Comparison of ENCODE assay signal across 10 mouse cellular contexts in genomic region chr12:82617682-82618370, GRCm38 (mm10). TPM values are rescaled to one million over a fixed set of nuclear protein-coding genes. Genes with fewer than 3 reads are reported as not detected.
DNase-seq lines count a peak whose midpoint lies in the region; ATAC-seq lines count a peak whose summit lies in the region.
"Had no signal": no experiment of that assay in that cellular context is flagged by ENCODE, and none has a peak within 500 bp of the region (broad histone marks: within the 10 kb centered on the region; RNA-seq: fewer than 3 reads in every experiment).

No protein-coding gene starts in this region.

- H3K27me3 ChIP-seq in heart, embryonic 14.5 days (ENCODE audit: control insufficient read depth, insufficient read depth, low read length), result peaks cover 5% of the 10 kb centered on the region; the same call in 1 of the 2 replicates
- H3K27me3 ChIP-seq in hindbrain, embryonic 12.5 days, result peaks cover 46% of the 10 kb centered on the region
- H3K27me3 ChIP-seq in midbrain, embryonic 12.5 days, result peaks cover 44% of the 10 kb centered on the region
- H3K27me3 ChIP-seq: CH12.LX had no signal

- H3K9me3 ChIP-seq in heart, embryonic 14.5 days (ENCODE audit: control insufficient read depth, low read length), result no peaks in the 10 kb centered on the region
- H3K9me3 ChIP-seq in hindbrain, embryonic 12.5 days (replicated peaks), result no peaks in the 10 kb centered on the region
- H3K9me3 ChIP-seq in midbrain, embryonic 12.5 days, result no peaks in the 10 kb centered on the region

- ATAC-seq in heart, embryonic 14.5 days (ENCODE audit: insufficient number of reproducible peaks, insufficient read depth, low FRiP score, low read depth), result no peak
- ATAC-seq in hindbrain, embryonic 12.5 days (ENCODE audit: low FRiP score), result no peak
- ATAC-seq in midbrain, embryonic 12.5 days (ENCODE audit: low FRiP score, low read depth), result no peak

- peak overlapping the region; percentile 55 to 78 for H3K4me3 ChIP-seq in heart, embryonic 14.5 days (ENCODE audit: control insufficient read depth in 1 of 2, insufficient read depth in 1 of 2, low read depth in 1 of 2, low read length in 2 of 2)
- H3K4me3 ChIP-seq in brown adipose tissue, adult 24 weeks (ENCODE audit: insufficient read depth, low read depth, low read length), result peak overlapping the region; percentile 58
- H3K4me3 ChIP-seq in hindbrain, embryonic 12.5 days, result peak overlapping the region; percentile 58
- peak overlapping the region; percentile 66 for H3K4me3 ChIP-seq in midbrain, embryonic 12.5 days

- peak overlapping the region in 1 of 2 experiments; percentile 15; a peak in 1 of 4 replicates for H3K27ac ChIP-seq in heart, embryonic 14.5 days (replicated peaks in 1 of 2; ENCODE audit: control insufficient read depth in 1 of 2, insufficient read depth in 1 of 2, low read depth in 2 of 2, low read length in 2 of 2)
- H3K27ac ChIP-seq in brown adipose tissue, adult 24 weeks (replicated peaks; ENCODE audit: low read depth, low read length), result no peak overlapping the region
- H3K27ac ChIP-seq in hindbrain, embryonic 12.5 days, result no peak overlapping the region
- no peak overlapping the region for H3K27ac ChIP-seq in midbrain, embryonic 12.5 days (replicated peaks)

- 22% methylated on average over 20 of the region's 20 CpGs for WGBS in heart, embryonic 14.5 days
- WGBS in hindbrain, embryonic 12.5 days, result 24% methylated on average over 20 of the region's 20 CpGs
- 18% methylated on average over 20 of the region's 20 CpGs for WGBS in midbrain, embryonic 12.5 days

- no peaks in the 10 kb centered on the region for H3K36me3 ChIP-seq in heart, embryonic 14.5 days (ENCODE audit: control insufficient read depth, insufficient read depth, low read length)
- H3K36me3 ChIP-seq in hindbrain, embryonic 12.5 days, result no peaks in the 10 kb centered on the region
- no peaks in the 10 kb centered on the region for H3K36me3 ChIP-seq in midbrain, embryonic 12.5 days

- H3K4me2 ChIP-seq in heart, embryonic 14.5 days (ENCODE audit: low read length), result peak overlapping the region; percentile 76
- peak overlapping the region; percentile 69 for H3K4me2 ChIP-seq in hindbrain, embryonic 12.5 days (replicated peaks)
- peak overlapping the region; percentile 94 for H3K4me2 ChIP-seq in midbrain, embryonic 12.5 days (replicated peaks)

- H3K4me1 ChIP-seq in heart, embryonic 14.5 days (ENCODE audit: control insufficient read depth in 2 of 2, insufficient read depth in 2 of 2, low read length in 2 of 2), result peaks cover 10% of the 10 kb centered on the region in 2 experiments
- H3K4me1 ChIP-seq in brown adipose tissue, adult 24 weeks (ENCODE audit: control insufficient read depth, insufficient read depth, insufficient read length, low read length), result no peaks in the 10 kb centered on the region
- H3K4me1 ChIP-seq in hindbrain, embryonic 12.5 days, result peaks cover 13% of the 10 kb centered on the region
- peaks cover 11% of the 10 kb centered on the region for H3K4me1 ChIP-seq in midbrain, embryonic 12.5 days

- peak overlapping the region; percentile 79 for H3K9ac ChIP-seq in heart, embryonic 14.5 days (ENCODE audit: low read length)
- peak overlapping the region; percentile 65 for H3K9ac ChIP-seq in hindbrain, embryonic 12.5 days
- H3K9ac ChIP-seq in midbrain, embryonic 12.5 days (replicated peaks), result peak overlapping the region; percentile 71; the same call in 1 of the 2 replicates

- no peak for DNase-seq in heart, postnatal 14 days
- no peak for DNase-seq in gastrocnemius, postnatal 25 days
- DNase-seq in cerebellum, adult 8-10 months, result no peak
- DNase-seq in adrenal gland, adult 2 months, result no peak
- DNase-seq: layer of hippocampus, adult 9-11 months had no signal

- intact Hi-C loops in heart, postnatal 14 days (cut with DNase I), result loop anchor here (10.0 kb wide), 2 partner anchors 327 to 397 kb away; no protein-coding TSS in a partner anchor

RNA-seq across cellular contexts. Expression of gene Rgs6, which starts 29.7 kb away (rescaled TPM):
- polyA plus RNA-seq in heart, embryonic 14.5 days (2014; fragmentation: Nextera tagmentation; extraction: Ambion mirVana), result 15.5 and 17.8 TPM in 2 replicates
- total RNA-seq in heart, postnatal 14 days (2021), result 10 to 100 TPM; 13.7 to 15.8 TPM
- 0.36 TPM in 1 of 2 replicates, not detected in the other for polyA plus RNA-seq in brown adipose tissue, adult 24 weeks (2012; ENCODE audit: insufficient read depth, insufficient read length, missing spikeins)
- polyA plus RNA-seq in hindbrain, embryonic 12.5 days (2016; fragmentation: Nextera tagmentation; extraction: Ambion mirVana), result 2.4 and 3.1 TPM in 2 replicates
- polyA plus RNA-seq in midbrain, embryonic 12.5 days (2016; fragmentation: Nextera tagmentation; extraction: Ambion mirVana), result 3.6 and 4.2 TPM in 2 replicates
- 1 to 10 TPM in 1 of 2 experiments, under 1 TPM in 1; 0.72 to 1.3 TPM for total RNA-seq in gastrocnemius, postnatal 25 days (2021)
- under 1 TPM; 0.75 to 0.76 TPM for total RNA-seq in adrenal gland, adult 2 months (2021)
- 0.16 and 0.33 TPM in 2 replicates for polyA plus RNA-seq in adrenal gland, adult 2 months (2012; rRNA removed)
- total RNA-seq: CH12.LX had no signal
